Mouse (Mus musculus) layer of hippocampus, postnatal 10 days (tissue): ENCODE results near the gene Apaf1. TPM values are rescaled to one million over a fixed set of nuclear protein-coding genes. Genes with fewer than 3 reads are reported as not detected.

Experiments used
- DNase-seq, 2 experiments: peaks; one replicate each; pipeline ENCODE4 v3.0.0; 2021; ENCODE audit warnings: low spot score in 2 of 2
- long read RNA-seq: library from polyadenylated mRNA; stranded (forward); transcript quantifications from one replicate; pipeline ENCODE4 v2.0.0, GENCODE M21; 2023
- total RNA-seq, 2 experiments: library from RNA; stranded (reverse); gene quantifications; 2 replicates each; pipeline ENCODE4 v1.2.3; 2021

The Apaf1 gene
- total RNA-seq: 10 to 100 TPM; 16.9 to 20.4 TPM
- long read RNA-seq, full-length matches to known transcripts: 3 of 9 reads
- long read RNA-seq, partial matches to known transcripts: 4 of 9 reads
- long read RNA-seq, other reads (novel, unspliced or antisense): 2 of 9 reads

GRCm38 (mm10) chr10:91082550-91083392, at the start of gene Apaf1, which contains the start of gene Ikbip:
Apaf1 (minus strand) TSS chr10:91082770.
Ikbip (plus strand) TSS chr10:91082940.
- peak; percentile 99 to 100 for DNase-seq

GRCm38 (mm10) chr10:91131565-91131964, 49.0 kb upstream of the Apaf1 start:
- no peak for DNase-seq

- DNase-seq: no peak
Observed at GRCm38 (mm10) chr10:91130792-91131191, 48.2 kb upstream of the Apaf1 start.

GRCm38 (mm10) chr10:91128551-91129160, 46.1 kb upstream of the Apaf1 start:
- DNase-seq: no peak

- no peak for DNase-seq
Observed at GRCm38 (mm10) chr10:91127395-91127794, 44.8 kb upstream of the Apaf1 start.

GRCm38 (mm10) chr10:91126618-91127355, 44.2 kb upstream of the Apaf1 start:
- no peak for DNase-seq

GRCm38 (mm10) chr10:91123828-91124822, 41.6 kb upstream of the Apaf1 start, which contains the start of gene Slc25a3:
Slc25a3 (minus strand) TSS chr10:91124059.
- DNase-seq: peak; percentile 98

- no peak for DNase-seq
Observed at GRCm38 (mm10) chr10:91123281-91123827, 40.8 kb upstream of the Apaf1 start.

GRCm38 (mm10) chr10:91122646-91123045, 40.1 kb upstream of the Apaf1 start:
- DNase-seq: no peak

- DNase-seq: no peak
Observed at GRCm38 (mm10) chr10:91116958-91117357, 34.4 kb upstream of the Apaf1 start.

- DNase-seq: no peak
Observed at GRCm38 (mm10) chr10:91109841-91110240, 27.3 kb upstream of the Apaf1 start.

GRCm38 (mm10) chr10:91105981-91106380, 23.4 kb upstream of the Apaf1 start:
- no peak for DNase-seq

GRCm38 (mm10) chr10:91102799-91103590, 20.4 kb upstream of the Apaf1 start:
- no peak for DNase-seq

- no peak for DNase-seq
Observed at GRCm38 (mm10) chr10:91101936-91102335, 19.4 kb upstream of the Apaf1 start.

- DNase-seq: no peak
Observed at GRCm38 (mm10) chr10:91100101-91100500, 17.5 kb upstream of the Apaf1 start.

GRCm38 (mm10) chr10:91098056-91098455, 15.5 kb upstream of the Apaf1 start:
- DNase-seq: no peak

GRCm38 (mm10) chr10:91094251-91095104, 11.9 kb upstream of the Apaf1 start:
- no peak for DNase-seq

- no peak for DNase-seq
Observed at GRCm38 (mm10) chr10:91092812-91093211, 10.2 kb upstream of the Apaf1 start.
